Mouse (Mus musculus): ENCODE measurements around the gene Tmem59l. TPM values are rescaled to one million over a fixed set of nuclear protein-coding genes. Genes with fewer than 3 reads are reported as not detected.

Tmem59l gene
- not detected in 2 replicates for polyA plus RNA-seq (2015; fragmentation: Nextera tagmentation; extraction: Ambion mirVana)

DNA sequence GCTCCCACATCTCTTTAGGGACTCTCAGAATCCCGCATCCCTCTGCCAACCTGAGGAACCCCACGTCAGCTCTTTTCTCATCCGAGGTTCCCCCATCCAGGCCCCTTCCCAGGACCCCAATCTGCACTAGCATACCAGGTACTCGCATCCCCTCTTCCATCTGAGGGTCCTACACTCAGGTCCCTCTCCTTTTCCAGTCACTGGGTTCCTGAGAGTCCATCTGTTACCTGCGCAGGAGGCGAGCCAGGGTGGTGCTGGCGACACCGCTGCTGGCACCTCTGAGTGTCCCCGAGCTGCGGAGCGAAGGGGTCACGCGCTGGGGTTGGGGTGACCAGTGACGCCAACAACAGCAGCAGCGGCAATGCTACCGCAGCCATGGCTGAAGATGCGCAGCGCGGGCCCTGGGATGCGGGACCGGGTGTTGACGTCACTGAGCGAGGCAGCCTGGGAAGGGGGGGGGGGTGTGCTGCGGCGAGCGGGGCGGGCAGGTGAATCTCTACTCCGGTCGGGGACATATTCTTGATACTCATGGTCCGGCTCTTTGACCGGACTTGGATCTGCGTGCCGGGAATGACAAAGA, at the start of gene Tmem59l:
Gene Tmem59l, minus strand, starts transcription at position 418 of the 580 bp plus-strand sequence.
- H3K4me1 ChIP-seq (ENCODE audit: control insufficient read depth, low read depth, low read length), result peaks cover 16% of the 10 kb centered on the region
- H3K4me2 ChIP-seq (ENCODE audit: low read depth, low read length), result peak within 1 kb of the TSS; percentile 43
- H3K27ac ChIP-seq (ENCODE audit: low read length), result no peak within 1 kb of the TSS
- H3K4me3 ChIP-seq (ENCODE audit: low read depth, low read length), result peak within 1 kb of the TSS; percentile 26
- peaks cover 89% of the 10 kb centered on the region for H3K27me3 ChIP-seq (ENCODE audit: control insufficient read depth, insufficient read depth, low read depth, low read length)
- no peaks in the 10 kb centered on the region for H3K36me3 ChIP-seq (ENCODE audit: control insufficient read depth, insufficient read depth)
- no peaks in the 10 kb centered on the region for H3K9me3 ChIP-seq (replicated peaks; ENCODE audit: control insufficient read depth, low read length)
- ATAC-seq (ENCODE audit: low read depth), result no peak
- WGBS (ENCODE audit: insufficient replicate concordance), result 16% methylated on average over 33 of the region's 33 CpGs
- H3K9ac ChIP-seq (ENCODE audit: low read depth, low read length), result no peak within 1 kb of the TSS

DNA sequence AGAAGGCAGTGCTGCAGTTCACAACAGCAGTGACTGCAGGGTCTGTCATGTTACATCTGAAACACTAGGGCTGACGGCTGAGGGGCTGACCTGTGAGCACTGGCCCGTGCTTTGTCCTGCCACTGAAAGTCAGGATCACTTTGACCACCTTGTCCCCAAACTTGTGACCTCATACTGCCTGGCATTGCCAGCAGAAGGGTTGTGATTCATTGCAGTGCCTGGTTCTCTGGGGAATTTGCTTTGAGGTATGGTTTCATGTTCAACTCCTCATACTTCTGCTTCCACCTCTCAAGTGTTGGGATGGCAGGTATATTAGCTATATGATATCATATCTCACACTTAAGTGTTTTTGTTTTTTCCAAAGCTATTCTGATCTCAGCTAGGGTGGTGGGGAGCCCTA, 48.5 kb upstream of the Tmem59l start:
- Histone ChIP-seq H3K27me3 (ENCODE audit: control insufficient read depth, insufficient read depth, low read depth, low read length) (no peaks in the 10 kb centered on the region), H3K4me1 (ENCODE audit: control insufficient read depth, low read depth, low read length) (peaks cover 15% of the 10 kb centered on the region), H3K9ac (ENCODE audit: low read depth, low read length) (no peak overlapping the region), H3K27ac (ENCODE audit: low read length) (no peak overlapping the region), H3K4me3 (ENCODE audit: low read depth, low read length) (no peak overlapping the region), H3K36me3 (ENCODE audit: control insufficient read depth, insufficient read depth) (peaks cover 45% of the 10 kb centered on the region), H3K9me3 (replicated peaks; ENCODE audit: control insufficient read depth, low read length) (no peaks in the 10 kb centered on the region), H3K4me2 (ENCODE audit: low read depth, low read length) (no peak overlapping the region)
- no peak for ATAC-seq (ENCODE audit: low read depth)
- 71% methylated on average over 2 of the region's 2 CpGs for WGBS (ENCODE audit: insufficient replicate concordance)

DNA sequence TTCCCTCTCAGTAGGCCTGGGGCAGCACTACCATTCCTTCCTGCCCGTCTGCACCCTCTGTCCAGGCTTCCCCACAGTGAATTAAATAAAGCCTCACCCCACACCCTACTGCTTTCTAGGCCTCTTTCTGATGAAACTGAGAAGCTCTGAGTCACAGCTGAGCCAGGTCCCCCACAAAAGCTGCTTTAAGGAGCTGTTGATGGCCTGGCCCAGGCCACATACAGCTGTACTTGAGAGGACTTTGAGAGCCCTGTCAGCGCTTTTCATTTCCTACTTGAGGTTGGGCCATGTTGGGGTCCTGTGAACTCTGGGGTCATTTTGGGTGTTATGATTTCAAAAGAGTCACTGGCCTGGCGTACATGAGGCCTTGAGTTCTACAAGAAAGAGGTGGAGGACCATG, 48.1 kb upstream of the Tmem59l start:
- H3K9ac ChIP-seq (ENCODE audit: low read depth, low read length), result no peak overlapping the region
- H3K9me3 ChIP-seq (replicated peaks; ENCODE audit: control insufficient read depth, low read length), result no peaks in the 10 kb centered on the region
- H3K4me3 ChIP-seq (ENCODE audit: low read depth, low read length), result no peak overlapping the region
- H3K4me1 ChIP-seq (ENCODE audit: control insufficient read depth, low read depth, low read length), result peaks cover 11% of the 10 kb centered on the region
- WGBS (ENCODE audit: insufficient replicate concordance), result 77% methylated on average over 3 of the region's 3 CpGs
- peaks cover 49% of the 10 kb centered on the region for H3K36me3 ChIP-seq (ENCODE audit: control insufficient read depth, insufficient read depth)
- H3K4me2 ChIP-seq (ENCODE audit: low read depth, low read length), result no peak overlapping the region
- no peaks in the 10 kb centered on the region for H3K27me3 ChIP-seq (ENCODE audit: control insufficient read depth, insufficient read depth, low read depth, low read length)
- no peak overlapping the region for H3K27ac ChIP-seq (ENCODE audit: low read length)
- no peak for ATAC-seq (ENCODE audit: low read depth)

DNA sequence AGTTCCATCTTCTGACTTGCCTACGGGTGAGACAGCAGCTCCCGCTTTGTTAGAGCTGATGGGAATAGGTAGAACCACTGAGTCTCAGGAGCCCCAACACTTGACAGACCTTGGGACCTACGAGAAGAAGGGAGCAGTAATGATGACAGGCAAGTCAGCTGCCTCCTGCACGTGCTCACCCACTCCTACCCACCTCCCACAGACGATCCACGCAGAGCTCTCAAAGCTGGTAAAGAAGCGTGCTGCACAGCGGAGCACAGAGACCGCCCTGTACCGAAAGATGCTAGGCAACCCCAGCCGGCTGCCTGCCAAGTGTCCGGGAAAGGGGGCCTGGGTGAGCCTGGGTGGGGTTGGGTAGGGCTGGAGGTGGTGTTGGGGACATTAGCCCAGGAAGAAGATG, 47.1 kb upstream of the Tmem59l start:
- Histone ChIP-seq H3K9ac (ENCODE audit: low read depth, low read length) (no peak overlapping the region), H3K36me3 (ENCODE audit: control insufficient read depth, insufficient read depth) (peaks cover 51% of the 10 kb centered on the region), H3K27me3 (ENCODE audit: control insufficient read depth, insufficient read depth, low read depth, low read length) (no peaks in the 10 kb centered on the region), H3K4me2 (ENCODE audit: low read depth, low read length) (no peak overlapping the region), H3K4me1 (ENCODE audit: control insufficient read depth, low read depth, low read length) (peaks cover 17% of the 10 kb centered on the region), H3K9me3 (replicated peaks; ENCODE audit: control insufficient read depth, low read length) (no peaks in the 10 kb centered on the region), H3K27ac (ENCODE audit: low read length) (no peak overlapping the region), H3K4me3 (ENCODE audit: low read depth, low read length) (no peak overlapping the region)
- no peak for ATAC-seq (ENCODE audit: low read depth)
- 91% methylated on average over 12 of the region's 12 CpGs for WGBS (ENCODE audit: insufficient replicate concordance)

DNA sequence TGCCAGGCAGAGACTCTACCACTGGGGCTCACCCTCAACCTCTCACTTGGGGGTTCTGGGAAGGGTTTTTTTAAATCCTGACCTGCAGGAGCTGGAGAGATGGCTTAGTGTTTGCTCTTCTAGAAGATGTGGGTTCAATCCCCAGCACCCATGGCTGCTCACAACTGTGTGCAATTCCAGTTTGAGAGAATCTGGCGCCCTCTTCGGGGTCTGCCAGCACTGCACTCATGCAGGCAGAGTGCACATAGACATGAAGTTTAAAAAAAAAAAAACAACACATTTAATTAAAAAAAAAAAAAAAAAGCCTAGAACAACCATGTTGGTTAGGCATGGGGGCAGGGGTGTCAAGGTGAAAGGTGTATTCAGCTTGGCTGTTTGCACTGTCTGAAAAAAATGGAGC, 43.2 kb upstream of the Tmem59l start:
- 84% methylated on average over 2 of the region's 2 CpGs for WGBS (ENCODE audit: insufficient replicate concordance)
- no peaks in the 10 kb centered on the region for H3K9me3 ChIP-seq (replicated peaks; ENCODE audit: control insufficient read depth, low read length)
- H3K9ac ChIP-seq (ENCODE audit: low read depth, low read length), result peak overlapping the region; percentile 2; the same call in 1 of the 2 replicates
- H3K36me3 ChIP-seq (ENCODE audit: control insufficient read depth, insufficient read depth), result peaks cover 45% of the 10 kb centered on the region
- peak overlapping the region; percentile 53 for H3K27ac ChIP-seq (ENCODE audit: low read length)
- H3K27me3 ChIP-seq (ENCODE audit: control insufficient read depth, insufficient read depth, low read depth, low read length), result no peaks in the 10 kb centered on the region
- H3K4me2 ChIP-seq (ENCODE audit: low read depth, low read length), result peak overlapping the region; percentile 63; the same call in 1 of the 2 replicates
- H3K4me1 ChIP-seq (ENCODE audit: control insufficient read depth, low read depth, low read length), result peaks cover 32% of the 10 kb centered on the region
- ATAC-seq (ENCODE audit: low read depth), result no peak
- H3K4me3 ChIP-seq (ENCODE audit: low read depth, low read length), result no peak overlapping the region

DNA sequence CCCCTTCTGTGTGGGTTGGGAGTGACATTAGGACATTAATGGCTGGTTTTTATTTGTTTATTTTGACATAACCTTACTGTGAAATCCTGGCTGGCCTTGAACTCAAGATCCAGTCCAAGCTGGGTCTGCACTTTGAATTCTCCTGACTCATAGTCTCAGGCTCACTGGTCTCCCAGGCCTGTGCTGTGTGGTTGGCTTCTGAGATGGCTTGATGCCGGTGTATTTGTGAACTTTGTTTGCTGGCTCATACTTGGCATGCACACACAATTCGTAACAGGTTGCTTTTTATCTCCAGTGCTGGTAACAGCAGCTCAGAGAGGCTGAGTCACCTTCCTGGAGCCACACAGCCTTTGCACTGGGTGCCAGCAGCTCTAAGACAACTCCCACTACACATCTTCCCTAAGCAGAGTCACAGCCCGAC, 42.6 kb upstream of the Tmem59l start:
- peak overlapping the region; percentile 2 for H3K9ac ChIP-seq (ENCODE audit: low read depth, low read length)
- ATAC-seq (ENCODE audit: low read depth), result no peak
- peaks cover 32% of the 10 kb centered on the region for H3K4me1 ChIP-seq (ENCODE audit: control insufficient read depth, low read depth, low read length)
- H3K36me3 ChIP-seq (ENCODE audit: control insufficient read depth, insufficient read depth), result peaks cover 39% of the 10 kb centered on the region
- 65% methylated on average over 3 of the region's 3 CpGs for WGBS (ENCODE audit: insufficient replicate concordance)
- H3K4me3 ChIP-seq (ENCODE audit: low read depth, low read length), result peak overlapping the region; percentile 11
- no peaks in the 10 kb centered on the region for H3K27me3 ChIP-seq (ENCODE audit: control insufficient read depth, insufficient read depth, low read depth, low read length)
- peak overlapping the region; percentile 63 for H3K4me2 ChIP-seq (ENCODE audit: low read depth, low read length)
- H3K9me3 ChIP-seq (replicated peaks; ENCODE audit: control insufficient read depth, low read length), result no peaks in the 10 kb centered on the region
- H3K27ac ChIP-seq (ENCODE audit: low read length), result peak overlapping the region; percentile 53

DNA sequence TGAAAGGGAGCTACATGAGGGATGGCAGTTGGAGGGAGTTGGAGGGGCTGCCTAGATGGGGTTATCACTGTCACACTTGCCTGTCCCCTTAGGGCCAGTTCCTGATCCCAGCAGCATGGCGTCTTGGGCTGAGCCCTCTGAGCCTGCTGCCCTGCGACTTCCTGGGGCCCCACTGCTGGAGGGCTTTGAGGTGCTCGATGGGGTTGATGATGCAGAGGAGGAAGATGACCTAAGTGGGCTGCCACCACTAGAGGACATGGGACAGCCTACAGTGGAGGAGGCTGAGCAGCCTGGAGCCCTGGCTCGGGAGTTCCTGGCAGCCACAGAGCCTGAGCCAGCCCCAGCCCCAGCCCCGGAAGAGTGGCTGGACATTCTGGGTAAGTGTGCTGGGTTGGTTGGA, 42.1 kb upstream of the Tmem59l start:
- Histone ChIP-seq H3K4me2 (ENCODE audit: low read depth, low read length) (peak overlapping the region; percentile 63), H3K9ac (ENCODE audit: low read depth, low read length) (peak overlapping the region; percentile 2), H3K27me3 (ENCODE audit: control insufficient read depth, insufficient read depth, low read depth, low read length) (no peaks in the 10 kb centered on the region), H3K4me1 (ENCODE audit: control insufficient read depth, low read depth, low read length) (peaks cover 32% of the 10 kb centered on the region), H3K27ac (ENCODE audit: low read length) (peak overlapping the region; percentile 53), H3K4me3 (ENCODE audit: low read depth, low read length) (peak overlapping the region; percentile 11; the same call in 1 of the 2 replicates), H3K9me3 (replicated peaks; ENCODE audit: control insufficient read depth, low read length) (no peaks in the 10 kb centered on the region), H3K36me3 (ENCODE audit: control insufficient read depth, insufficient read depth) (peaks cover 35% of the 10 kb centered on the region)
- ATAC-seq (ENCODE audit: low read depth), result no peak
- 16% methylated on average over 5 of the region's 5 CpGs for WGBS (ENCODE audit: insufficient replicate concordance)

DNA sequence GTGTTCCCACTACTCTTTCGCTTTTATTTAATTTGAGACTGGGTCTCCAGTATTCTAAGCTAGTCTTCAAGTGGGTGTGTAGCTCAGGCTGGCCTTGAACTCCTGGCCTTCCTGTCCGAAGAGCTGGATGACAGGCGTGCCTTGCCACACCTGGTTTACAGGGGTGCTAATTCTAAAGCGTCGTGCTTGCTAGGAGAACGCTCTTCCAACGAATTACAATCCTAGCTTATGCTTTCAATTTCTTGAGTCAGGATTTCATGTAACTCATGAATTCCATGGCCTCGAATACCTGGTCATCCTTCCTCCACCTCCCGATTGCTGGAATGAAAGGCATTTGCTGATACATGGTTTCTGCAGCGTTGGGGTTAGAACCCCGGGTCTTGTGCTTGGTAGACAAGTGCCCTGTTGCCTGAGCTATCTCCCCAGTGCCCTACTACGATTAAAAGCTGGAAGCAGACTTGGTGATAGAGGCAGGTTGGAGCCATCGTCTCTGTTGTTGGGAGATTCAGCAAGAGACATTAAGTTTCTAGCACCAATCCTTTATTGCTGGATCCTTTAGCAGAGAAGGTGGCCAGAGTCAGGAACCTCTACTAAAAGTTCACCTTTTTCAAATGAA, 41.1 kb upstream of the Tmem59l start:
- Histone ChIP-seq H3K27me3 (ENCODE audit: control insufficient read depth, insufficient read depth, low read depth, low read length) (no peaks in the 10 kb centered on the region), H3K9me3 (replicated peaks; ENCODE audit: control insufficient read depth, low read length) (no peaks in the 10 kb centered on the region), H3K4me3 (ENCODE audit: low read depth, low read length) (peak overlapping the region; percentile 87), H3K27ac (ENCODE audit: low read length) (peak overlapping the region; percentile 92), H3K9ac (ENCODE audit: low read depth, low read length) (peak overlapping the region; percentile 98), H3K4me1 (ENCODE audit: control insufficient read depth, low read depth, low read length) (peaks cover 38% of the 10 kb centered on the region), H3K4me2 (ENCODE audit: low read depth, low read length) (peak overlapping the region; percentile 63), H3K36me3 (ENCODE audit: control insufficient read depth, insufficient read depth) (peaks cover 28% of the 10 kb centered on the region)
- WGBS (ENCODE audit: insufficient replicate concordance), result 10% methylated on average over 13 of the region's 13 CpGs
- ATAC-seq (ENCODE audit: low read depth), result no peak

DNA sequence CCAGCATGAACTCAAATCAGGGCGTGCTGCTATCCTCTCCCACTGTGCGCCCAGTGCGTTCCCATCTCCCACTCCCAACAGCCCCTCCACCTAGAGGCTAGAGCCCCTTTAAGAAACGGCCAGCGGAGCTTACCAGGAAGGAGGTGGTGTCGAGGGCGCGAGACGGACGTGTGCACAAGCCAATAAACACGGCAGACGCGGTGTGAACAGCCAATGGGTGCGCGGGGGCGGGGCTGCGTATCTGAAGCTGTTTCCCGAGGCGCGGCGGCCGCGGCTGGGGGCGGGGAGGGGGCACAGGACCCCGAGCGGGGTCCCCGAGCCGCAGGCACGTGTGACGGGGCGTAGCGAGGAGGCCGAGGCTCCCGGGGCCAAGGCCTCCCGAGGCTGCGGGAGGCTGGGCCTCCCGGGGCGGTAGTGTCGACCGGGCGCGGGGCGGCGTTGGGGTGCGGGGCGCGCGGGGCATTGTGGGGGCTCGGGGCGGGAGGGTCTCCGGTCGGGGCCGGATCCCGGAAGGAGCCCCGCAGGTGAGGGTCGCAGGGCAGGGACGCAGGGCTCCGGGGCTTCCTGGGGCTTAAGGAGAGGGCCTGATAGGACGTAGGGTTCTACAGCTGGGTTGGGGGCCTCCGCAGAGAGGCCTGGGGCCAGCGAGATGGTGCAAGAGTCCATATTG, 40.5 kb upstream of the Tmem59l start, which contains the start of the genes Fkbp8 and Kxd1:
Gene Fkbp8, plus strand, starts transcription at position 213 of the 670 bp plus-strand sequence.
Gene Kxd1, minus strand, starts transcription at position 445 of the 670 bp plus-strand sequence.
- no peaks in the 10 kb centered on the region for H3K9me3 ChIP-seq (replicated peaks; ENCODE audit: control insufficient read depth, low read length)
- peak; percentile 80 for ATAC-seq (ENCODE audit: low read depth)

More for the DNA sequence above, 40.5 kb upstream of the Tmem59l start, which contains the start of the genes Fkbp8 and Kxd1:
- Histone ChIP-seq H3K27me3 (ENCODE audit: control insufficient read depth, insufficient read depth, low read depth, low read length) (no peaks in the 10 kb centered on the region), H3K4me1 (ENCODE audit: control insufficient read depth, low read depth, low read length) (peaks cover 38% of the 10 kb centered on the region), H3K4me2 (ENCODE audit: low read depth, low read length) (peak within 1 kb of the TSS; percentile 63), H3K9ac (ENCODE audit: low read depth, low read length) (peak within 1 kb of the TSS; percentile 98), H3K4me3 (ENCODE audit: low read depth, low read length) (peak within 1 kb of the TSS; percentile 87), H3K36me3 (ENCODE audit: control insufficient read depth, insufficient read depth) (peaks cover 25% of the 10 kb centered on the region), H3K27ac (ENCODE audit: low read length) (peak within 1 kb of the TSS; percentile 92)
- WGBS (ENCODE audit: insufficient replicate concordance), result under 1% methylated on average over 39 of the region's 61 CpGs

All from liver, embryonic 16.5 days (tissue).